Mouse (Mus musculus): ENCODE results near the gene Ppib.

GRCm38 (mm10) chr9:66052731-66053130, 7.3 kb upstream of the Ppib start:
- TF ChIP-seq POLR2A (IDR thresholded peaks at IDR 0.05; ENCODE audit: low read depth, low read length) = no peak
- TF ChIP-seq CTCF (conservative IDR thresholded peaks at IDR 0.05; ENCODE audit: insufficient read depth, insufficient read length, low read depth, low read length) = no peak
